Mouse (Mus musculus): Measurements from ENCODE around the gene Usp2. TPM values are rescaled to one million over a fixed set of nuclear protein-coding genes. Genes with fewer than 3 reads are reported as not detected.

Usp2 gene
- total and polyA plus RNA-seq, 3 experiments, result 3.6 to 13.9 TPM; not detected in 1

DNA sequence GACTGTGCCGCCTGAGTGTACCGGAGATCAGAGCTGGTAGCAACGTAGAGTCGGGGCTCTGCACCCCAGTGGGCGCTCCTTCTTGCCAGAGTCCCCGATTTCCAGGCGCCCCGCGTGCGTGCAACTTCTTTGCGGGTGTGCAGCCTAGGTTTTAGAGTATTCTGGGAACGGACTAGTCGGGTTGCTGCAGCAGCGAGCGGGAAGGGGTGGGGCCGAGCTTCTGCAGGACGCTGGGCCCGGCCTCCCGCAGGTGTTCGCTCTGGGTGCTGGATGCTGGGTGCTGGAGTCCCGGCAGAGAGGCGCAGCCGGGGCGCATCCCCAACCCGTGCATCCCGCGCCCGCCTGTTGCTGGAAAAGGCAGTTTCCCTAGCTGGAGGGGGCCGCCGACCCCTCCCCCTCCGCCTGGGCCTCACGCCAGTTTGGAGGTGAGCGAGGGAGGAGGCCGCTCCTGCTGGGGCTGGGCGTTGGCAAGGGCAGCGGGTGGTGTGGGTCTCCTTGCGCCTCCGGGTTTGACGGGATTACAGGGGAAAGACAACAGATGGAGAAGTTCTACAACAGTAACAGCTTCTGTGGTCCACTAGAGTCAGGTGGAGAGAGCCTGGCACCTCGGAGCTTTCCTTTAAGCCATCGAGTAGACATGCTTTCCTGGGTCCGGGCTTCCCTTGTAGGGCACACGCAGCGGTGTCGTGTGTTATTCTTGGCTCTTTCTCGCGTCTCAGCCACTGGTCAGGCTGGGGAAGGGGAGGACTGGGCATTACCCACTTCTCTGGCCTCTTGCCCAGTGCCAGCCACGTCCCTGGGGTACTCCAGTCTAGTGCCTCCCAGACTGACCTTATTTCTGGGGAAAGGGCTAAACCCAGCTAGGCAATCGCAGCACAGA, 68.3 kb downstream of the Usp2 start:
- Histone ChIP-seq H3K4me1 (ENCODE audit: control insufficient read depth in 1 of 2, insufficient read depth in 2 of 2, low read length in 2 of 2) (peaks cover 0 to 12% of the 10 kb centered on the region in 2 experiments; a peak in 3 of 4 replicates), H3K9me3 (replicated peaks; ENCODE audit: insufficient read depth, low read length) (no peaks in the 10 kb centered on the region), H3K79me2 (ENCODE audit: control insufficient read depth, insufficient read depth, low read length, poor library complexity) (no peaks in the 10 kb centered on the region), H3K36me3 (ENCODE audit: control insufficient read depth in 1 of 2, insufficient read depth in 2 of 2, low read length in 2 of 2) (peaks cover 0 to 6% of the 10 kb centered on the region in 2 experiments; a peak in 1 of 4 replicates), H3K27me3 (ENCODE audit: control insufficient read depth in 1 of 2, insufficient read depth in 2 of 2, low read length in 2 of 2) (peaks cover 22 to 24% of the 10 kb centered on the region in 2 experiments), H3K4me3 (ENCODE audit: control insufficient read depth in 1 of 2, insufficient read depth in 1 of 2, low read depth in 2 of 2, low read length in 2 of 2) (peak overlapping the region in 1 of 2 experiments; percentile 5; a peak in 1 of 4 replicates), H3K27ac (ENCODE audit: control insufficient read depth, low read depth, low read length) (no peak overlapping the region), H3K9ac (ENCODE audit: control insufficient read depth, low read depth, low read length, poor library complexity, severe bottlenecking) (no peak overlapping the region)
- peak; percentile 35 for DNase-seq (ENCODE audit: low read depth, low spot score)
- TF ChIP-seq ZC3H11A (IDR thresholded peaks at IDR 0.05; ENCODE audit: low read depth, low read length) (no peak), ZKSCAN1 (IDR thresholded peaks at IDR 0.05; ENCODE audit: low read depth, low read length) (no peak), CHD2 (IDR thresholded peaks at IDR 0.05; ENCODE audit: low read length) (no peak), CHD1 (IDR thresholded peaks at IDR 0.05; ENCODE audit: low read depth, low read length) (no peak), MEF2A (IDR thresholded peaks at IDR 0.05; ENCODE audit: extremely low read depth, insufficient replicate concordance, low read depth, low read length, poor library complexity, severe bottlenecking) (no peak), TBP (IDR thresholded peaks at IDR 0.05; ENCODE audit: low read depth, low read length) (no peak), POLR2A (IDR thresholded peaks at IDR 0.05; ENCODE audit: control insufficient read depth in 1 of 2, insufficient read depth in 1 of 2, low read depth in 1 of 2, low read length in 2 of 2, poor library complexity in 1 of 2) (no peak), ETS1 (IDR thresholded peaks at IDR 0.05; ENCODE audit: low read depth, low read length) (no peak), SIN3A (IDR thresholded peaks at IDR 0.05; ENCODE audit: low read length) (no peak), E2F4 (IDR thresholded peaks at IDR 0.05; ENCODE audit: borderline replicate concordance, low read depth, low read length) (no peak), MAX (IDR thresholded peaks at IDR 0.05; ENCODE audit: low read length) (no peak), GABPA (IDR thresholded peaks at IDR 0.05; ENCODE audit: low read depth, low read length) (no peak), MAFK (IDR thresholded peaks at IDR 0.05; ENCODE audit: borderline replicate concordance, low read depth, low read length) (no peak), SMC3 (IDR thresholded peaks at IDR 0.05; ENCODE audit: low read depth, low read length) (no peak), ELF1 (IDR thresholded peaks at IDR 0.05; ENCODE audit: low read depth, low read length) (no peak), ZMIZ1 (IDR thresholded peaks at IDR 0.05; ENCODE audit: low read depth, low read length) (no peak), GATA1 (IDR thresholded peaks at IDR 0.05; ENCODE audit: low read depth, low read length) (no peak), MYC (IDR thresholded peaks at IDR 0.05; ENCODE audit: low read depth, low read length) (no peak), USF1 (IDR thresholded peaks at IDR 0.05; ENCODE audit: low read depth, low read length) (no peak), JUND (IDR thresholded peaks at IDR 0.05; ENCODE audit: low read depth, low read length) (no peak)

All from MEL (cell line).